Comparison of ENCODE assay signal across 8 mouse cellular contexts in the genomic region with DNA sequence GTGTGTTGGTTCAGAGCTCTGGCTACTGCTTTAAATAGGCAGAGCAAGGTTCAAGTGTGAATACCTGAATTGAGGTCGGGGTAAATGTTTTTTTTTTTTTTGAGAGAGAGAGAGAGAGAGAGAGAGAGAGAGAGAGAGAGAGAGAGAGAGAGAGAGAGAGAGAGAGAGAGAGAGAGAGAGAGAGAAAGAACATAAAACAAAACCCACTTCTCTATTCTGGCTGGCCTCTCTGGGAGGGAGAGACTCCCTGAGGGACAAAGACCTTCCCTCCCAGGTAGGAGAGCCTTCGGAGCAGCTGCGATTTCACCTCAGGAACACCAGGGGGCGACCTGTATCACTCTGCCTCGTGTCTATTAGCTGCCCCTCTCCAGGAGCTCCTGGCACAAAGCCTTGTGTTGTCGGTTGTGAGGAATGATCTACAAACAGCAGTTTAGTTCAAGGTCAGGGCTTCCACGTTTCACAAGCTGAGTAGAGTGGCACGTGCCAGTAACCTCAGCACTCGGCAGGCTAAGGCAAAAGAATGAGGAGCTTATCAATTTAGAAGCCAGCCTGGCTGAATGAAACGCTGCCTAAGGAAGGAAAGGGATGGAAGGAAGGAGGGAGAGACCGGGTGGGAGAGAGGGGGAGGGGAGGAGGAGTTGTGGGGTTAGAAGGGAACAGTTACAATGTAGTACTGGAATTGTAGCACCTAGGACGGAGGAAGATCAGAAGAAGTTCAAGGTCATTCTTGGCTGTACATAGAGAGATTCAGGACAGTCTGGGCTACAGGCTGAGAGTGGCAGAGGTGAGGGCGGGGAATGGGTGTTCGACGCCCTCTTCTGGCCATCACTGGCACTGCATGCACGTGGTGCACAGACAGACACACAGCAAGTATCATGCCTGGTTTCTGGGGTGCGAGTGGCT. TPM values are rescaled to one million over a fixed set of nuclear protein-coding genes. Genes with fewer than 3 reads are reported as not detected.
DNase-seq lines count a peak whose midpoint lies in the region; ATAC-seq and TF ChIP-seq lines count a peak whose summit lies in the region.

No protein-coding gene starts in this region.

- H3K36me3 ChIP-seq in E14TG2a.4 (ENCODE audit: insufficient read depth, low read length) = no peaks in the 10 kb centered on the region
- no peaks in the 10 kb centered on the region for H3K36me3 ChIP-seq in heart, embryonic 16.5 days (ENCODE audit: control insufficient read depth, insufficient read depth)
- H3K36me3 ChIP-seq in liver, embryonic 15.5 days (replicated peaks) = no peaks in the 10 kb centered on the region
- H3K36me3 ChIP-seq in neural tube, embryonic 12.5 days = no peaks in the 10 kb centered on the region
- H3K36me3 ChIP-seq in stomach, postnatal 0 days (ENCODE audit: control insufficient read depth, insufficient read depth, low read length) = no peaks in the 10 kb centered on the region

- H3K27me3 ChIP-seq in E14TG2a.4 (ENCODE audit: insufficient read depth, low read length) = no peaks in the 10 kb centered on the region
- H3K27me3 ChIP-seq in heart, embryonic 16.5 days (ENCODE audit: control insufficient read depth, insufficient read depth, low read length) = no peaks in the 10 kb centered on the region
- H3K27me3 ChIP-seq in liver, embryonic 15.5 days = peaks cover 6% of the 10 kb centered on the region; the same call in 1 of the 2 replicates
- no peaks in the 10 kb centered on the region for H3K27me3 ChIP-seq in neural tube, embryonic 12.5 days (replicated peaks)
- no peaks in the 10 kb centered on the region for H3K27me3 ChIP-seq in stomach, postnatal 0 days (ENCODE audit: control insufficient read depth, insufficient read depth, low read length)

- DNase-seq in c-Kit-negative CD71-positive TER-119-positive erythroid progenitor cells, embryonic 14.5 days (ENCODE audit: low read depth, low spot score) = peak; percentile 49
- DNase-seq in fibroblast of lung, adult 2 months (ENCODE audit: low read depth) = peak; percentile 73
- DNase-seq in kidney, postnatal 25 days = peak; percentile 90 to 95
- DNase-seq in stomach, postnatal 0 days (ENCODE audit: low spot score) = peak; percentile 83

- peak overlapping the region; percentile 25 for H3K9ac ChIP-seq in heart, embryonic 16.5 days (ENCODE audit: low read length)
- H3K9ac ChIP-seq in liver, embryonic 15.5 days = no peak overlapping the region
- H3K9ac ChIP-seq in neural tube, embryonic 12.5 days = no peak overlapping the region
- no peak overlapping the region for H3K9ac ChIP-seq in stomach, postnatal 0 days (ENCODE audit: low read length)

- H3K4me3 ChIP-seq in E14TG2a.4 (replicated peaks; ENCODE audit: low read length) = peak overlapping the region; percentile 59
- peak overlapping the region; percentile 24; the same call in 1 of the 2 replicates for H3K4me3 ChIP-seq in heart, embryonic 16.5 days (ENCODE audit: low read length)
- no peak overlapping the region for H3K4me3 ChIP-seq in liver, embryonic 15.5 days (replicated peaks)
- no peak overlapping the region for H3K4me3 ChIP-seq in neural tube, embryonic 12.5 days
- H3K4me3 ChIP-seq in stomach, postnatal 0 days (ENCODE audit: low read depth, low read length) = no peak overlapping the region

- peak; percentile 79 for ATAC-seq in heart, embryonic 16.5 days (replicated peaks; ENCODE audit: extremely low read depth, insufficient read depth, low FRiP score)
- ATAC-seq in liver, embryonic 15.5 days (ENCODE audit: insufficient read depth) = peak; percentile 75
- ATAC-seq in neural tube, embryonic 12.5 days (ENCODE audit: low FRiP score, low read depth) = peak; percentile 76
- ATAC-seq in stomach, postnatal 0 days (ENCODE audit: low FRiP score, low TSS enrichment) = peak; percentile 69

- TF ChIP-seq CTCF in E14TG2a.4 (conservative IDR thresholded peaks at IDR 0.05; ENCODE audit: low read length) = peak; percentile 93
- TF ChIP-seq CTCF in stomach, postnatal 0 days (IDR thresholded peaks at IDR 0.05; ENCODE audit: low read depth) = peak; percentile 83

- H3K4me1 ChIP-seq in E14TG2a.4 (replicated peaks; ENCODE audit: low read depth, low read length) = peaks cover 73% of the 10 kb centered on the region
- peaks cover 22% of the 10 kb centered on the region for H3K4me1 ChIP-seq in heart, embryonic 16.5 days (ENCODE audit: control insufficient read depth, insufficient read depth, low read length)
- peaks cover 10% of the 10 kb centered on the region for H3K4me1 ChIP-seq in liver, embryonic 15.5 days (replicated peaks)
- H3K4me1 ChIP-seq in neural tube, embryonic 12.5 days = no peaks in the 10 kb centered on the region
- H3K4me1 ChIP-seq in stomach, postnatal 0 days (replicated peaks; ENCODE audit: control insufficient read depth, insufficient read depth) = no peaks in the 10 kb centered on the region

- H3K27ac ChIP-seq in heart, embryonic 16.5 days (ENCODE audit: low read length) = peak overlapping the region; percentile 88
- H3K27ac ChIP-seq in liver, embryonic 15.5 days (replicated peaks) = 0 out of 2 replicates have a peak overlapping the region, but pooled peaks have one; percentile 9
- H3K27ac ChIP-seq in neural tube, embryonic 12.5 days = no peak overlapping the region
- no peak overlapping the region for H3K27ac ChIP-seq in stomach, postnatal 0 days (replicated peaks)

- no peak for TF ChIP-seq EP300 in stomach, postnatal 0 days (optimal IDR thresholded peaks at IDR 0.05)

- 8% methylated on average over 17 of the region's 17 CpGs for WGBS in heart, embryonic 16.5 days
- WGBS in liver, embryonic 15.5 days (ENCODE audit: insufficient replicate concordance) = 7% methylated on average over 17 of the region's 17 CpGs
- WGBS in neural tube, embryonic 12.5 days = 14% methylated on average over 17 of the region's 17 CpGs
- WGBS in stomach, postnatal 0 days = 12% methylated on average over 17 of the region's 17 CpGs

- no peaks in the 10 kb centered on the region for H3K9me3 ChIP-seq in E14TG2a.4 (ENCODE audit: low read length)
- H3K9me3 ChIP-seq in heart, embryonic 16.5 days (replicated peaks; ENCODE audit: control insufficient read depth, low read length) = no peaks in the 10 kb centered on the region
- no peaks in the 10 kb centered on the region for H3K9me3 ChIP-seq in liver, embryonic 15.5 days (replicated peaks)
- H3K9me3 ChIP-seq in neural tube, embryonic 12.5 days = no peaks in the 10 kb centered on the region
- H3K9me3 ChIP-seq in stomach, postnatal 0 days (ENCODE audit: control insufficient read depth, low read length) = no peaks in the 10 kb centered on the region

- peak overlapping the region; percentile 53 for H3K4me2 ChIP-seq in heart, embryonic 16.5 days (ENCODE audit: low read depth, low read length)
- H3K4me2 ChIP-seq in liver, embryonic 15.5 days = peak overlapping the region; percentile 50
- peak overlapping the region; percentile 35 for H3K4me2 ChIP-seq in neural tube, embryonic 12.5 days (replicated peaks)
- H3K4me2 ChIP-seq in stomach, postnatal 0 days (replicated peaks; ENCODE audit: low read depth) = peak overlapping the region; percentile 30; the same call in 1 of the 2 replicates

RNA-seq across cellular contexts. Expression of a gene that starts 12.9 kb away (rescaled TPM):
- 1.2 and 1.3 TPM in 2 replicates for polyA plus RNA-seq in heart, embryonic 16.5 days (2015; fragmentation: Nextera tagmentation; extraction: Ambion mirVana)
- polyA plus RNA-seq in liver, embryonic 15.5 days (2015; fragmentation: Nextera tagmentation; extraction: Ambion mirVana) = not detected in 2 replicates
- 14.7 and 16.5 TPM in 2 replicates for polyA plus RNA-seq in neural tube, embryonic 12.5 days (2016; fragmentation: Nextera tagmentation; extraction: Ambion mirVana)
- 1.1 and 1.5 TPM in 2 replicates for polyA plus RNA-seq in stomach, postnatal 0 days (2015; fragmentation: Nextera tagmentation; extraction: Ambion mirVana)

RNA-seq across cellular contexts. Expression of a gene that starts 19.7 kb away (rescaled TPM):
- polyA plus RNA-seq in heart, embryonic 16.5 days (2015; fragmentation: Nextera tagmentation; extraction: Ambion mirVana) = 3.3 and 3.8 TPM in 2 replicates
- polyA plus RNA-seq in liver, embryonic 15.5 days (2015; fragmentation: Nextera tagmentation; extraction: Ambion mirVana) = 3.8 and 4.4 TPM in 2 replicates
- polyA plus RNA-seq in neural tube, embryonic 12.5 days (2016; fragmentation: Nextera tagmentation; extraction: Ambion mirVana) = 2.3 and 2.4 TPM in 2 replicates
- 2.9 and 3.9 TPM in 2 replicates for polyA plus RNA-seq in stomach, postnatal 0 days (2015; fragmentation: Nextera tagmentation; extraction: Ambion mirVana)

RNA-seq across cellular contexts. Expression of a gene that starts 31.0 kb away (rescaled TPM):
- 78.3 and 82.4 TPM in 2 replicates for polyA plus RNA-seq in heart, embryonic 16.5 days (2015; fragmentation: Nextera tagmentation; extraction: Ambion mirVana)
- 41.4 and 46.1 TPM in 2 replicates for polyA plus RNA-seq in liver, embryonic 15.5 days (2015; fragmentation: Nextera tagmentation; extraction: Ambion mirVana)
- polyA plus RNA-seq in neural tube, embryonic 12.5 days (2016; fragmentation: Nextera tagmentation; extraction: Ambion mirVana) = 87.0 and 90.6 TPM in 2 replicates
- polyA plus RNA-seq in stomach, postnatal 0 days (2015; fragmentation: Nextera tagmentation; extraction: Ambion mirVana) = 49.8 and 53.6 TPM in 2 replicates

RNA-seq across cellular contexts. Expression of a gene that starts 34.4 kb away (rescaled TPM):
- polyA plus RNA-seq in heart, embryonic 16.5 days (2015; fragmentation: Nextera tagmentation; extraction: Ambion mirVana) = 5.4 and 7.3 TPM in 2 replicates
- polyA plus RNA-seq in liver, embryonic 15.5 days (2015; fragmentation: Nextera tagmentation; extraction: Ambion mirVana) = 1.2 and 1.5 TPM in 2 replicates
- polyA plus RNA-seq in neural tube, embryonic 12.5 days (2016; fragmentation: Nextera tagmentation; extraction: Ambion mirVana) = 18.5 and 18.9 TPM in 2 replicates
- polyA plus RNA-seq in stomach, postnatal 0 days (2015; fragmentation: Nextera tagmentation; extraction: Ambion mirVana) = 2.7 and 3.0 TPM in 2 replicates

RNA-seq across cellular contexts. Expression of a gene that starts 51.3 kb away (rescaled TPM):
- 24.3 and 26.0 TPM in 2 replicates for polyA plus RNA-seq in heart, embryonic 16.5 days (2015; fragmentation: Nextera tagmentation; extraction: Ambion mirVana)
- 9.1 and 9.5 TPM in 2 replicates for polyA plus RNA-seq in liver, embryonic 15.5 days (2015; fragmentation: Nextera tagmentation; extraction: Ambion mirVana)
- polyA plus RNA-seq in neural tube, embryonic 12.5 days (2016; fragmentation: Nextera tagmentation; extraction: Ambion mirVana) = 47.9 and 49.8 TPM in 2 replicates
- 14.8 and 15.6 TPM in 2 replicates for polyA plus RNA-seq in stomach, postnatal 0 days (2015; fragmentation: Nextera tagmentation; extraction: Ambion mirVana)

Comparison
In these comparisons a context has a peak if more than half of its experiments do, and no peak if none do; other contexts are left out.
1. H3K4me3 ChIP-seq: peak in E14TG2a.4 (single experiment) and heart, embryonic 16.5 days (single experiment); none in liver, embryonic 15.5 days (single experiment), neural tube, embryonic 12.5 days (single experiment) and stomach, postnatal 0 days (single experiment).
2. H3K27ac ChIP-seq: peak in heart, embryonic 16.5 days (single experiment) and liver, embryonic 15.5 days (single experiment); none in neural tube, embryonic 12.5 days (single experiment) and stomach, postnatal 0 days (single experiment).
3. Peak in every context shown above with its lines, with median percentiles within 50 percentile points of each other: DNase-seq, ATAC-seq and H3K4me2 ChIP-seq.